Mouse (Mus musculus): ENCODE data around the gene Olfr776. TPM values are rescaled to one million over a fixed set of nuclear protein-coding genes. Genes with fewer than 3 reads are reported as not detected.
"Not testable (repeated sequence)": the region's sequence is repeated elsewhere in the genome, so short reads cannot be mapped to it uniquely, and the experiment has no call there.

The Olfr776 gene
- total RNA-seq (2021): not detected
- long read RNA-seq, experiment 1: 0 reads
- long read RNA-seq, experiment 2: 0 reads

DNA sequence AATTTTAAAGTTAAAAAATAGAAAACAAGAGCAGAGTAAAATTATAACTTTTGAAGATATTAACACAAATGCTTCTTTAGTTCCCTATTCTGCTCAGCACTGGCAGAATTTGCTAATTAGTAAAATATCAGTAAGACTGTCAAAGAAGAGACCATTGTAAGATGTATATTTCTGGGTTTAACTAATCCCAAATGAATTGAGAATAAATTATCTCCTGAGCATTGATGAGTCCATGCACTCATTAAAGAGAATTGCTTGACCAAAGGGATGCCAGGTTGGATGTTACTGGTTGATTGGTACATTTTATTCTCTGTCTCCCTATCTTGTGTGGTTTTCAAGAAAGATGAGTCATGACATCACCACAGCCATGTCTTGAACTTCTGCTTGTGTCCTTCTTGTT lies at the start of gene Olfr776:
Gene Olfr776 (plus strand): TSS at position 301 of the 400 bp plus-strand sequence.
- DNase-seq (ENCODE audit: low spot score in 2 of 2): no peak

DNA sequence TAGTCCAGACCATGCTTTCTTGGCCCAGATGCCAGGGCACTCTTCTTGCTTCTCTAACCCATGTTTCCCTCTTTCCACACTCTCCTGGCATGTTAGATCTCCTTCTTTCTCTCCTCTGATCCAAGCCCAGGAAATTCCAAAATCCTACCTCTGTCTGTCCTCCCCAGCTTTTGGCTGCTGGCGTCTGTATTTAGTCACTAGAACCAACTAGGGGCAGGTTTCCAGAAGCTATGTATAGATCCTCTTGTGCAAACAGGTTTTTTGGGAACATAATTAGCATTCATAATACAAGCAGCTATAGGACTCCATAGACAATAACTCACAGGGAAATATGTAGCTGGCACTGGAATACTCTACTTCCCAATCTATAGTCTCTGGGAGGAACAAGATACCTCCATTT lies 28.2 kb upstream of the Olfr776 start:
- DNase-seq (ENCODE audit: low spot score in 2 of 2): no peak

DNA sequence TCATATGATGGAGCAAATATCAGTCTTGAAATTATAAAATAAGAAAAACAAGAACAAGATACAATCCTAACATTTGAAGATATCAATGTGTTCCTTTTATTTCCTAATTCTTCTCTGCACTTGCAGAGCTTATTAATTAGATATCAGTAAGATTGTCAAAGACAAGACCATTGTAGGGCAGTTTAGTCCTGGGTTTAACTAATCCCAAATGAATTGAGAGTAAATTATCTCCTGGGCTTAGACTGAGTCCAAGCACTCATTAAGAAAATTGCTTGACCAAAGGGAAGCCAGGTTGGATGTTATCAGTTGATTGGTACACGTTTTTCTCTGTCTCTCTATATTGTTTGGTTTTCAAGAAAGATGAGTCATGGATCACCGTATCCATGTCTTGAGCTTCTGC lies 23.0 kb upstream of the Olfr776 start, which contains the start of gene Olfr774:
Gene Olfr774 (plus strand): TSS at position 301 of the 400 bp plus-strand sequence.
- no peak for DNase-seq (ENCODE audit: low spot score in 2 of 2)

DNA sequence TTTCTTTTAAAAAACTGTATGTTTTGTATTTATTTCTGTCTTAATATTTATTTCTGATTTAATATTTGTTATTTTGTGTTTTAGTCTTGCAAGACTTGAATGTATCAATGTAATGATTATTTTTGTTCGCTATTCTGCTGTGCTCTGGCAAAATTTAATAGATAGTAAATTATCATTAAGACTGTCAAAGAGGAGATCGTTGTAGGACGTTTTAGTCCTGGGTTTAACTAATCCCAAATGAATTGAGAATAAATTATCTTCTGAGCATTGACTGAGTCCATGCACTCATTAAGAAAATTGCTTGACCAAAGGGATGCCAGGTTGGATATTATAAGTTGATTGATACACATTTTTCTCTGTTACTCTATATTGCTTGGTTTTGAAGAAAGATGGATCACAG lies 10.8 kb upstream of the Olfr776 start, which contains the start of gene Olfr775:
Gene Olfr775 (plus strand): TSS at position 301 of the 400 bp plus-strand sequence.
- no peak for DNase-seq (ENCODE audit: low spot score in 2 of 2)

GRCm38 (mm10) chr10:129271081-129271535 lies 12.2 kb downstream of the Olfr776 start, which contains the start of gene Olfr777:
Gene Olfr777 (minus strand): TSS chr10:129271485.
- DNase-seq (ENCODE audit: low spot score in 2 of 2): no peak

- DNase-seq (ENCODE audit: low spot score in 2 of 2): not testable (repeated sequence)
These were observed 54.0 kb downstream of the Olfr776 start for GRCm38 (mm10) chr10:129312973-129313372.

GRCm38 (mm10) chr10:129313521-129313920 lies 54.6 kb downstream of the Olfr776 start:
- not testable (repeated sequence) for DNase-seq (ENCODE audit: low spot score in 2 of 2)

Other genes with a start within 250 kb of the Olfr776 start
- not detected for gene Olfr763, start 248.3 kb upstream of the Olfr776 start, total RNA-seq (2021)
- not detected for gene Olfr764-ps1, start 219.2 kb upstream of the Olfr776 start, total RNA-seq (2021)
- gene Olfr765, start 209.1 kb upstream of the Olfr776 start, total RNA-seq (2021): not detected
- gene Olfr766-ps1, start 190.2 kb upstream of the Olfr776 start, total RNA-seq (2021): not detected
- gene Olfr767, start 176.2 kb upstream of the Olfr776 start, total RNA-seq (2021): not detected
- not detected for gene Olfr768, start 159.8 kb upstream of the Olfr776 start, total RNA-seq (2021)
- not detected for gene Olfr769, start 141.3 kb upstream of the Olfr776 start, total RNA-seq (2021)
- gene Olfr770, start 120.1 kb upstream of the Olfr776 start, total RNA-seq (2021): not detected
- not detected for gene Olfr771, start 94.4 kb upstream of the Olfr776 start, total RNA-seq (2021)
- gene Olfr772, start 81.2 kb upstream of the Olfr776 start, total RNA-seq (2021): not detected
- not detected for gene Olfr773, start 71.7 kb upstream of the Olfr776 start, total RNA-seq (2021)
- not detected for gene Olfr774, start 22.9 kb upstream of the Olfr776 start, total RNA-seq (2021)
- not detected for gene Olfr775, start 10.7 kb upstream of the Olfr776 start, total RNA-seq (2021)
- gene Olfr777, start 12.4 kb downstream of the Olfr776 start, total RNA-seq (2021): not detected
- not detected for gene Olfr780, start 59.0 kb downstream of the Olfr776 start, total RNA-seq (2021)
- gene Olfr781, start 69.7 kb downstream of the Olfr776 start, total RNA-seq (2021): not detected
- gene Olfr782, start 89.7 kb downstream of the Olfr776 start, total RNA-seq (2021): not detected
- gene Olfr784, start 125.0 kb downstream of the Olfr776 start, total RNA-seq (2021): not detected
- gene Olfr785, start 146.3 kb downstream of the Olfr776 start, total RNA-seq (2021): not detected
- not detected for gene Olfr786, start 168.2 kb downstream of the Olfr776 start, total RNA-seq (2021)
- gene Olfr787, start 202.7 kb downstream of the Olfr776 start, total RNA-seq (2021): not detected
- not detected for gene Olfr788, start 211.9 kb downstream of the Olfr776 start, total RNA-seq (2021)
- gene Olfr789, start 225.6 kb downstream of the Olfr776 start, total RNA-seq (2021): not detected
- not detected for gene Olfr790, start 239.4 kb downstream of the Olfr776 start, total RNA-seq (2021)

Data from adrenal gland, adult 18-20 months (tissue).